Mouse (Mus musculus): ENCODE measurements around the gene Cdhr5.

GRCm38 (mm10) chr7:141304537-141304936, 28.0 kb upstream of the Cdhr5 start:
- TF ChIP-seq POLR2A (IDR thresholded peaks at IDR 0.05; ENCODE audit: extremely low read depth, insufficient read depth, low read length) (no peak), CTCF (IDR thresholded peaks at IDR 0.05; ENCODE audit: low read depth, low read length) (no peak)

All from liver, adult 2 months (tissue).